Mouse (Mus musculus) heart, adult 18-20 months (tissue): ENCODE measurements around the gene Btnl4. TPM values are rescaled to one million over a fixed set of nuclear protein-coding genes. Genes with fewer than 3 reads are reported as not detected.
"Not testable (repeated sequence)": the region's sequence is repeated elsewhere in the genome, so short reads cannot be mapped to it uniquely, and the experiment has no call there.

Experiments used
- DNase-seq, 2 experiments: peaks; one replicate each; pipeline ENCODE4 v3.0.0; 2021 to 2022; ENCODE audit warnings: mixed read lengths in 1 of 2
- long read RNA-seq, 2 experiments: library from polyadenylated mRNA; stranded (forward); transcript quantifications; one replicate each; pipeline ENCODE4 v2.0.0; 2021
- total RNA-seq, 2 experiments: library from RNA; stranded (reverse); gene quantifications; 2 replicates each; pipeline ENCODE4 v1.2.3; 2021

The Btnl4 gene
- total RNA-seq: not detected
- long read RNA-seq, experiment 1: 0 reads
- long read RNA-seq, experiment 2: 0 reads

- DNase-seq: not testable (repeated sequence)
Measured at GRCm38 (mm10) chr17:34477238-34478013, at the start of gene Btnl4. Gene Btnl4 (minus strand): TSS chr17:34477318.

- DNase-seq: no peak
Measured at GRCm38 (mm10) chr17:34519001-34519400, 41.9 kb upstream of the Btnl4 start.

- not testable (repeated sequence) for DNase-seq
Measured at GRCm38 (mm10) chr17:34518571-34518970, 41.5 kb upstream of the Btnl4 start.

- no peak for DNase-seq
Measured at GRCm38 (mm10) chr17:34517795-34518194, 40.7 kb upstream of the Btnl4 start.

DNA sequence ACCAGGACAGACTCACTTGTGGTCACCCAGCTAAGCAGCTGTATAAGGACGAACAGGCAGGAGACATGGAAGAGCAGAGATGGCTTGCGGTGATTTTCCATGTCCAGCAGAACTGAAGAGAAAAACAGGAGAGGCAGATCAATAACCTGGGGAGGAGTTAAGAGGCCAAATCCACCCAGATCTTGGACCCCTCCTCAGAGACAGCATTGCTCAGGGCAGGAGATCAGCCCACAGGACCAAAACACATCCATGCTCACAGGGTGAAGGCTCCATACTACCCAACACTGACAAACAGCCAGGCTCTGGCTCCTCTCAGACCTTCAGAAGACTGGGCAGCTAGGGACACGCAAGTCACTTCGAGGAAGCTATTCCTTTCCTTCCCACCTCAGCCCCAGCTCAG, 40.1 kb upstream of the Btnl4 start, which contains the start of gene Btnl6:
Btnl6 (minus strand) TSS at position 101 of the 400 bp plus-strand sequence.
- no peak for DNase-seq

- no peak for DNase-seq
Measured at GRCm38 (mm10) chr17:34516514-34516913, 39.4 kb upstream of the Btnl4 start.

DNA sequence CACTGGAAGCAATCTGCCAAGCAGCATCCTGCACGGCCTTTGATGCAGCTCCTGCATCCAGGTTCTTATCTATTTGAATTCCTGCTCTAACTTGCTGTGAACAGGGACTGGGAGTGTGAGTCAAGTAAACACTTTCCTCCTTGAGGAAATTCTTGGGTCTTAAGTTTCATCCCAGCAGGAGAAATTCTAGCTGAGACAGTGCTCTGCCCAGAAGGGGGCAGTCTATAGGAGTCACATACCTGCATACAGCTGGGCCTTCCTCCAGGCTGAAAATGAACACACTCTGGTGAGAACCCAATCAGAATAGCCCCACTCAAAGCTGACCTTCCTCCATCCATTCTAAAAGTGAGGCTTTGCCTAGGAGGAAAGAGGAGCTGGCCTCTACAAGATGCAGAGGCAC, 34.6 kb upstream of the Btnl4 start:
- not testable (repeated sequence) for DNase-seq

- DNase-seq: peak; percentile 12 to 65
Measured at GRCm38 (mm10) chr17:34507591-34507990, 30.5 kb upstream of the Btnl4 start.

DNA sequence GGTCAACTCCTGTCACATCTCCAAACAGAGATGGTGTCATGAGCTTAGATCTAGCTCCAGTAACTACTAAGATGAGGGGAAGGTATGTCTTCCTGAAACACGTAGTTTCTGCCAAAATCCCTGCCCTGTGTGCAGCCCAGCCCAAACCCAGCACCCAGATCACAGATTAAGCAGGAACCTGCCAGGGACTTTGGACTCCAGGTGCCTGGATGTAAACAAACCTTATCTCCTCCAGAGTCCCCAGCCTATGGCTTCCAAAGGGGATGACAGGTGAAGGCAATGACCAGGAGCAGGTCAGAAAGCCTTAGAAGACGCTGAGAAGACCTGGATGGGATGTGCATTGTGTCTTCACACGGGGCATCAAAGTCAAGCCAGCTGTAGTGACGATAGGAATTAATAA, 20.6 kb upstream of the Btnl4 start:
- not testable (repeated sequence) for DNase-seq

DNA sequence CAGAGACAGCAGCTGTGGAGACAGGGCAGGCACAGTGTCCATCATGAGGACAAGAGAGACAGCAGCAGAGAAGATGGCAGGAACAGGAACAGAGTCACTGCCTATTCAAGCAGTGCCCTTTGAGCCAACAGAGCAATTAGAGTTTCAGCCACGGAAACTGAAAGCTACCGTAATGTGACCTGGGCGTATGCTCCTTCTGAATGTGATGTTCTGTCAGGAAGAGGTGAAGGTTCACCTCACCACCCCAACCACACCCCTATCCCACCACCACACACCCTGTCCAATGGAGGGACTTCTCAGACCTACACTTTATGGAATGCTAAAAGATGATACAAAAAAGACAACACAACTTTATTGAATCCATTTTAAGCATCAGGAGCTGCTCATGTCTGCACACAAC, 20.2 kb upstream of the Btnl4 start:
- DNase-seq: not testable (repeated sequence)

DNA sequence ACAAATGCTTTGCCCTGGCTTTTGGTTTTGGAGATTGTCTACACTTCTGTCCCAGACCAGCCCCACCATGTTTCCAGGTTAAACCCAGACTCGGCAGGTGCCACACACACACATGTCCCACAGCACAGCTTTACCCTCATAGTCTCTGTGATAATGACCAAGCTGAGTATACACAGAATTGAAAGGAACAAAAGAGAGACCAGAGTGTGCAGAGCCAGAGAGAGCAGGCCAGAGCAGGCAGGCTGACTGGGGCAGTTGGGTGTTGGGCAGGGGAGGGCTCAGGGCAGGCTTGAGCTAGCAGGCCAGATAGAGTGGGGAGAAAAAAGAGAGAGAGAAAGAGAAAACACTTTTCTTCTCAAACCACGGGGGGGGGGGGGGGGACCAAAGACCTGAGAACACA, 19.4 kb upstream of the Btnl4 start:
- no peak for DNase-seq

GRCm38 (mm10) chr17:34495156-34495555, 18.0 kb upstream of the Btnl4 start:
- DNase-seq: not testable (repeated sequence)

GRCm38 (mm10) chr17:34492796-34493195, 15.7 kb upstream of the Btnl4 start:
- DNase-seq: no peak

- no peak for DNase-seq
Measured at GRCm38 (mm10) chr17:34476427-34476826, 691 bp downstream of the Btnl4 start.

- no peak for DNase-seq
Measured at GRCm38 (mm10) chr17:34475060-34475459, 2.1 kb downstream of the Btnl4 start.

DNA sequence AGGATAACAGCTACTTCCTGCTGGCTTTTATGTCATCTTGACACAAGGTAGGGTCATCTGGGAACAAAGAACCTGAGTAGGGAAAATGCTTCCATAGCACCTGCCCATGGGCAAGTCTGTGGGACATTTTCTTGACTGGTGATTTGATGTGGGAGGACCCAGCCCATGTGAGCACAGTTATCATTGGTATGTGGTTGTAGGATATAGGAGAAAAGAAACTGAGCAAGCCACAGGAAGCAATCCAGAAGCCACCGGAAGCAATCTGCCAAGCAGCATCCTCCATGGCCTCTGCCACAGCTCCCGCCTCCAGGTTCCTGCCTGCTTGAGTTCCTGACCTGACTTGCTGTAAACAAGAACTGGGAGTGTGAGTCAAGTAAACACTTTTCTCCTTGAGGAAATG, 6.6 kb downstream of the Btnl4 start:
- DNase-seq: no peak

- not testable (repeated sequence) for DNase-seq
Measured at GRCm38 (mm10) chr17:34465906-34466305, 11.2 kb downstream of the Btnl4 start.

DNA sequence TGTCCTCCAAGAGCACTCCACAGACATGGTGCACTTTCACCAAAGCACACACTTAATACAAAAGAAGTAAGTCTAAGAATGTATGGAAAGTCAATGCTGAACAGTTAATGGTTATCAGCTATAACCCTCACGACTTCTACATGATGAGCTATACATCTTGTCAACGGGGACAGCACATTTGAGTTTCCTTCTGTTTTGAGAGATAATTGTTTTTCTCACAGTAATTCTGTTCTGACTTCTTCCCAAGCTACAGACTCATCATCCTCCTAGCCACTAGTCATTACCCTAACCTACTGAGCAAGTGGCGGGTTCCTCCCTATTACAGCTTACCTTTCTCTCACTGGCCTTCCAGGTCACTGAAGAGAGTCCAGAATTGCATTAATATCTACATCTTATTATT, 17.9 kb downstream of the Btnl4 start:
- DNase-seq: no peak

DNA sequence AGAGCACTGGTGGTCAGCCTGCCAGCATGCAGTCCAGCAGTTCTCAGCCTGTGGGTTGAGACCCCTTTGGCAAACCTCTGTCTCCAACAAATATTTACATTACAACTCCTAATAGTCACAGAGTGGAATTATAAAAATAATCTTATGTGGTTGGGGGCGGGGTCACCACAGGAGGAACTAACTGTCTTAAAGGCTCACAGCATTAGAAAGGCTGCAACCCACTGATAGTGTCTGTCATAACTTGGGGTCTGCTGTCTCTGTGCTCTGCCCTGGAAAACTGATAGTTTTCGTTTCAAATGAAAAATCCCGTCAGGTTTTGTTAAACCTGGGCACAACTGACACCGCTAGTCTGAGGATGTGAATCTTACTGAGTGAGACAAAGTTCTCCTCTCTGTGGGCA, 19.4 kb downstream of the Btnl4 start:
- no peak for DNase-seq

GRCm38 (mm10) chr17:34448473-34449041, 28.6 kb downstream of the Btnl4 start:
- no peak for DNase-seq

- DNase-seq: no peak
Measured at GRCm38 (mm10) chr17:34441990-34442389, 35.1 kb downstream of the Btnl4 start.

GRCm38 (mm10) chr17:34439795-34440194, 37.3 kb downstream of the Btnl4 start:
- peak in 1 of 2 experiments; percentile 27 for DNase-seq

- DNase-seq: no peak
Measured at GRCm38 (mm10) chr17:34438588-34438987, 38.5 kb downstream of the Btnl4 start.

GRCm38 (mm10) chr17:34437606-34438005, 39.5 kb downstream of the Btnl4 start:
- DNase-seq: no peak
